Mouse (Mus musculus) CH12.LX (cell line): ENCODE measurements around the gene Csnk1g2. TPM values are rescaled to one million over a fixed set of nuclear protein-coding genes. Genes with fewer than 3 reads are reported as not detected.
A peak's percentile ranks its signal among the peaks of the same experiment; 100 is the strongest.

ENCODE experiments used
- DNase-seq: peaks from one replicate; pipeline ENCODE4 v3.0.0-alpha.2; 2013; ENCODE audit errors: extremely low read depth
- H3K27ac ChIP-seq: 2 replicates; pipeline ENCODE4 v1.5.1; 2012; ENCODE audit warnings: low read depth, mild to moderate bottlenecking, control low read depth, moderate library complexity; ENCODE audit not compliant: insufficient read depth
- H3K27me3 ChIP-seq: replicated peaks from 2 replicates; pipeline ENCODE3; 2012; ENCODE audit warnings: inconsistent platforms
- H3K36me3 ChIP-seq, 2 experiments: replicated peaks in 1 of 2; 2 replicates each; pipeline versions ENCODE3 to v1.6.1; 2012; ENCODE audit warnings: inconsistent platforms in 1 of 2, low read length in 1 of 2, mild to moderate bottlenecking in 1 of 2, mixed read lengths in 1 of 2, moderate library complexity in 1 of 2; ENCODE audit not compliant: control insufficient read depth in 1 of 2, insufficient read depth in 1 of 2
- H3K4me1 ChIP-seq, 2 experiments: 2 replicates each; pipeline ENCODE4 v1.6.1; 2012; ENCODE audit warnings: inconsistent platforms in 1 of 2, moderate library complexity in 1 of 2; ENCODE audit not compliant: insufficient read depth in 2 of 2, control insufficient read depth in 1 of 2
- H3K4me2 ChIP-seq: 2 replicates; pipeline ENCODE4 v1.6.1; 2012; ENCODE audit warnings: low read depth, mild to moderate bottlenecking, control low read depth; ENCODE audit not compliant: poor library complexity, insufficient read depth, severe bottlenecking
- H3K4me3 ChIP-seq, 3 experiments: fragments of 150-350 bp in 1 of 3; sonication (generic) in 1 of 3; replicated peaks in 1 of 3; 2 replicates each; pipeline versions ENCODE3 to v1.5.1; 2011 to 2012; ENCODE audit warnings: low read depth in 2 of 3, low read length in 2 of 3, mild to moderate bottlenecking in 2 of 3, moderate library complexity in 2 of 3, control low read depth in 1 of 3, improper control_type of control experiment in 1 of 3, inconsistent platforms in 1 of 3, mixed read lengths in 1 of 3; ENCODE audit not compliant: poor library complexity in 1 of 3
- H3K79me2 ChIP-seq: replicated peaks from 2 replicates; pipeline ENCODE4 v1.6.1; 2012; ENCODE audit warnings: mild to moderate bottlenecking, moderate library complexity; ENCODE audit not compliant: control insufficient read depth, poor library complexity, insufficient read depth, severe bottlenecking; ENCODE audit errors: extremely low read depth
- H3K9ac ChIP-seq: 2 replicates; pipeline ENCODE4 v1.6.1; 2012; ENCODE audit warnings: low read depth, mild to moderate bottlenecking, control low read depth, moderate library complexity; ENCODE audit not compliant: insufficient read depth
- H3K9me3 ChIP-seq: replicated peaks from 2 replicates; pipeline ENCODE3; 2012; ENCODE audit warnings: low read length, inconsistent platforms, mixed read lengths
- CHD2 ChIP-seq: IDR thresholded peaks from 2 replicates; pipeline ENCODE4 v1.6.1; 2011; ENCODE audit warnings: low read length, improper control_type of control experiment
- EP300 ChIP-seq: IDR thresholded peaks from 2 replicates; pipeline ENCODE4 v1.6.1; 2011; ENCODE audit warnings: low read length, improper control_type of control experiment
- ETS1 ChIP-seq: conservative IDR thresholded peaks from 2 replicates; pipeline ENCODE4 v1.6.1; 2012; ENCODE audit warnings: low read depth, mild to moderate bottlenecking, inconsistent platforms, low read length, improper control_type of control experiment, moderate library complexity
- HCFC1 ChIP-seq: IDR thresholded peaks from 2 replicates; pipeline ENCODE4 v1.6.1; 2012; ENCODE audit warnings: low read depth, mild to moderate bottlenecking, inconsistent platforms, low read length, improper control_type of control experiment
- KAT2A ChIP-seq: IDR thresholded peaks from 2 replicates; pipeline ENCODE4 v1.6.1; 2012; ENCODE audit warnings: low read length, improper control_type of control experiment, inconsistent platforms; ENCODE audit not compliant: insufficient replicate concordance
- MAFK ChIP-seq: IDR thresholded peaks from 2 replicates; pipeline ENCODE4 v1.6.1; 2011; ENCODE audit warnings: low read length, improper control_type of control experiment; ENCODE audit not compliant: insufficient replicate concordance
- MAZ ChIP-seq: IDR thresholded peaks from 2 replicates; pipeline ENCODE4 v1.6.1; 2012; ENCODE audit warnings: low read depth, mild to moderate bottlenecking, inconsistent platforms, low read length, improper control_type of control experiment, moderate library complexity
- PAX5 ChIP-seq: IDR thresholded peaks from 2 replicates; pipeline ENCODE4 v1.6.1; 2012; ENCODE audit warnings: low read length, inconsistent platforms, mixed read lengths
- POLR2AphosphoS2 ChIP-seq: IDR thresholded peaks from 2 replicates; pipeline ENCODE4 v1.6.1; 2011; ENCODE audit warnings: low read depth, low read length, improper control_type of control experiment
- TCF12 ChIP-seq: IDR thresholded peaks from 2 replicates; pipeline ENCODE4 v1.6.1; 2014; ENCODE audit warnings: low read depth, mild to moderate bottlenecking, inconsistent platforms, low read length, improper control_type of control experiment
- UBTF ChIP-seq: IDR thresholded peaks from 2 replicates; pipeline ENCODE4 v1.6.1; 2012; ENCODE audit warnings: low read depth, mild to moderate bottlenecking, inconsistent platforms, low read length, improper control_type of control experiment, moderate library complexity
- dilution Hi-C: fragments of 300-500 bp; cut with MboI; formaldehyde crosslinking; loops from 2 replicates; pipeline ENCODE4 v1.14.3; 2020; ENCODE audit warnings: low sequenced_read_pairs; ENCODE audit not compliant: extremely low pct_unique_long_range_greater_than_20kb, extremely low pct_ligation_motif_present
- in situ Hi-C: fragments of 300-500 bp; cut with MboI; formaldehyde crosslinking; loops from 3 replicates; pipeline ENCODE4 v1.14.3; 2019; ENCODE audit warnings: low sequenced_read_pairs, low pct_ligation_motif_present, low pct_unique_long_range_greater_than_20kb, mixed read lengths
- polyA plus RNA-seq: library from polyadenylated mRNA; unstranded; fragments of >175 nt; gene quantifications from 2 replicates; pipeline ENCODE4 v1.2.1, GENCODE M21; 2012; ENCODE audit warnings: low read depth; ENCODE audit not compliant: insufficient read length
- total RNA-seq, 2 experiments: library from RNA; depleted of rRNA; stranded (reverse); fragments of 300-350 nt in 1 of 2; fragments of >200 nt in 1 of 2; gene quantifications; 2 replicates each; pipeline ENCODE4 v1.2.3; 2012 to 2014

The Csnk1g2 gene
- total and polyA plus RNA-seq, 3 experiments: 44.1 to 59.0 (median 50.1) TPM

- DNase-seq: no peak
- no peak overlapping the region for H3K27ac ChIP-seq
- TF ChIP-seq UBTF (no peak), ETS1 (no peak), MAFK (no peak), POLR2AphosphoS2 (no peak), HCFC1 (no peak), KAT2A (no peak), CHD2 (no peak)
- TF ChIP-seq, all 38 proteins: peak for 0
- Histone ChIP-seq H3K9ac (no peak overlapping the region), H3K4me1 (peaks cover 29 to 75% of the 10 kb centered on the region in 2 experiments), H3K4me2 (no peak overlapping the region; the same call in 1 of the 2 replicates), H3K27me3 (no peaks in the 10 kb centered on the region), H3K79me2 (peaks cover 20% of the 10 kb centered on the region), H3K9me3 (no peaks in the 10 kb centered on the region), H3K4me3 (no peak overlapping the region), H3K36me3 (peaks cover 31 to 56% of the 10 kb centered on the region in 2 experiments)
- dilution Hi-C loops (no loop called here), in situ Hi-C loops (no loop called here)
Measured at GRCm38 (mm10) chr10:80586407-80587304, 36.0 kb upstream of the Csnk1g2 start.

- dilution Hi-C loops: no loop called here
- in situ Hi-C loops: no loop called here
- peaks cover 31 to 52% of the 10 kb centered on the region in 2 experiments for H3K36me3 ChIP-seq
- peaks cover 29 to 70% of the 10 kb centered on the region in 2 experiments for H3K4me1 ChIP-seq
- TF ChIP-seq TCF12 (peak; percentile 44; the same call in 1 of the 2 replicates), EP300 (no peak), PAX5 (no peak), MAZ (no peak), POLR2AphosphoS2 (no peak)
- TF ChIP-seq, all 38 proteins: peak for 1
- H3K27me3 ChIP-seq: no peaks in the 10 kb centered on the region
- H3K27ac ChIP-seq: no peak overlapping the region
- no peak overlapping the region for H3K4me3 ChIP-seq
- no peak for DNase-seq
- H3K79me2 ChIP-seq: peaks cover 20% of the 10 kb centered on the region
- no peak overlapping the region for H3K9ac ChIP-seq
- no peak overlapping the region; the same call in 1 of the 2 replicates for H3K4me2 ChIP-seq
- no peaks in the 10 kb centered on the region for H3K9me3 ChIP-seq
Measured at GRCm38 (mm10) chr10:80587305-80587657, 35.4 kb upstream of the Csnk1g2 start.
